Mouse (Mus musculus): Measurements from ENCODE around the gene Pms2.

GRCm38 (mm10) chr5:143976726-143977431, 67.1 kb downstream of the Pms2 start:
- TF ChIP-seq CTCF (IDR thresholded peaks at IDR 0.05; ENCODE audit: low read depth) (no peak), EP300 (IDR thresholded peaks at IDR 0.05; ENCODE audit: low read depth) (no peak)
